Mouse (Mus musculus): ENCODE data around the gene Pmepa1. TPM values are rescaled to one million over a fixed set of nuclear protein-coding genes. Genes with fewer than 3 reads are reported as not detected.

The Pmepa1 gene
- polyA plus RNA-seq, 2 experiments from 2014 or later, result 10.4 to 12.7 TPM

DNA sequence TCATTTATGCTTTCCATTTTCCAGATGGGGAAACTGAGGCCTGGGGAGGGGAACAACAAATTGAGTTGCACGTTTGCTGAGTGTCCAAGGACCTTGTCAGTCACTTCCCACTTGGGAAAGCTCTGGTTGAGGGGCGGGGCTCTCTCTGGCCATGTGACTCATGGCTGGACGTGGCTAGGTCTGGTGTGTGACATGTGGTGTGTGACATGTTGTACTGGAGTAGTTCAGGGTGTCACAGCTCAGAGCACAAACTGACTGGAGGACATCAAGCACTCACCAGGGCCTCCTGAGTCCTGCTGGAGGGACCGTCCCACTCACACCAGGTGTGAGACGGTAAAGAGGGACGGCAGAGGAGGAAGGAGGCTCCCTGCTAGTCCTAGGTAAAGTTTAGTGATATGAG, 91.1 kb downstream of the Pmepa1 start:
- no peak for ATAC-seq

DNA sequence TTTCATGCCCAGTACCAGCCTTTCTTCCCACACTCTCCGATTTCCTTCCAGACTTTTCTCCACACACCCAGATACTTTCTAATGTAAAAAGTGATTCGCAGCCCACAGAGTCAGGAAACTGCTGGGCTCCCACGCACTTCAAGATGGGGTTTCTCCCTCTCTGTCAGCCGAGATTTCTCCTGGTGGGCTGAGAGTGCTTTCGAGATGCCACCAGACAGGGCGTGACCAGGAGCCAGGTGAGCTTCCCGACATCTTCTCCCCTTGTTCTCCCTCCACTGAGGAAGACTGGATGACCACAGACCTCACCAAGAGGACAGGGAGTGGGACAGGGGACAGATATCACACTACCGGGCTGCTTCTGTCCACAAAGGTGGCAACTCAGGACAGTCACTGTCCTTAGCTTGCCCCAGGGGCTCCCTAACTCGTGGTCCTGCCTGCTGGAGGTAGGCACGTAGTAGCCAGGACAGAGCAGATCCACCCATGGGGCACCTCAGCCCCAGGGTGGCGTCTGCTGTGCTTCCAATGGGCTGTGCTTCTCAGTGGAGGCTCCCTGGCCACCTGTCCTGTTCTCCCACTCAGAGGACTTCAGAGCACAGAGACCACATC, 91.8 kb downstream of the Pmepa1 start:
- ATAC-seq, result no peak

DNA sequence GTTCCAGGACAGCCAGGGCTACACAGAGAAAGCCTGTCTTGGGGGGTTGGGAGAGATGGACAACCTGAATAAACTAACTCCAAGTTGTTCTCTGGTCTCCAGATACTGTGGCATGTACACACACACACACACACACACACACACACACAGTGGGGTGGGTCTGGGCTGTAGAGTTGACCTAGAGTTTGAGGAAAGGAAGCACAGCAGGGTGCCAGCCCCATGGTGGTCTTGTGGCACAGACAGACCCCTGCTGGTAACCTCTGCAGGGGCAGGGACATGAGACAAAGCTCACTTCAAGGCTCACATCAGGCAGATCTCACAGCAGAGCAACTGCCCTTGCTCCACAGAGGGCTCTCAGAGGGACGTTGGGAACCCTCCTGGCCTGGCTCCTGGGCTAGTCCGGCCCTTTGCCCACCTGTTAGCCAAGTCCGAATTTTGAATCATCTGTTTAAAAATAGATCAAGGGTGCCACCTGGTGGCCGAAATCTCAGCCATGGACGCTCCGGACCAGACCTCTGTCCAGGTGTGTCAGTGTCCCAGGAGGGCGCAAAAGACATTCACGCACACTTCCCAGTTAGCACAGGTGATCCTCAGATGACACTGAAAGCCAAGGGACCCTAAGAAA, 92.4 kb downstream of the Pmepa1 start:
- no peak for ATAC-seq

DNA sequence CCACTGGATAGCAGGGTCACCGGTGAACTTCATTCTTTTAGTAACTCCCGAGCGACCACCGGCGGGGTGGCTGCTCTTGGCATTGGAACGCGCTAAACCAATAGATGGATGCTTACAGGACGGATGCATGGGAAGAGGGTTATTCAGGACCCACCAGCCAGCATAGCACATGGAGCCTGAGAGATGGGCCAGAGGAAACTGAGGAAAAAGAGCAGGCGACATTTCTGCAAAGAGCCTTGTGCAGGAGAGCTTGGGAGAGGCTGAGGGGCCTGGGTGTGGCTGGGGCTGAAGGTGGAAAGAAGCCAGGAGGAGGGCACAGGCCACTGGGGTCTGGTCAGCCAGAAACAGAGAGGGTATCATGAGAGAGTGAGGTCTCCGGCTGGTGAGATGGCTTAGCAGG, 93.0 kb downstream of the Pmepa1 start:
- no peak for ATAC-seq

DNA sequence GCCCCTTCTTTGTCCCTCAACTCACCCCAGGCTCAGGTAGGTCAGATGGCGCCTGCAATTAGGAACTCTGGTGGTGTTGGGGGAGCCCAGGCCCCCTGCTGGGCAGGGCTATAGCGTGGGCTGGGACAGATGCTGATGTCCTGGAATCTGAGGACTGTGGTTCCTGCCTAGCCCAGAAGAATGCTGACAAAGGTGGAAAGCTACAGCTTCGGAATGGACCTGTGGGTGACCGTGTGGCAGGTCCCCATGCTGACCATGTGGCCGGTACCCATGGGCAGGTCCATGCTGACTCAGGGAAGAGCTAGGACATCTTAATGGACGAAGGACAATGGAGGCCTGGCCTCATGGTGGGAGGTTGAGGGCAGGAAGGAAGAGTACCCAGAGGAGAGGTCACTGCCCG, 93.5 kb downstream of the Pmepa1 start:
- ATAC-seq, result no peak

DNA sequence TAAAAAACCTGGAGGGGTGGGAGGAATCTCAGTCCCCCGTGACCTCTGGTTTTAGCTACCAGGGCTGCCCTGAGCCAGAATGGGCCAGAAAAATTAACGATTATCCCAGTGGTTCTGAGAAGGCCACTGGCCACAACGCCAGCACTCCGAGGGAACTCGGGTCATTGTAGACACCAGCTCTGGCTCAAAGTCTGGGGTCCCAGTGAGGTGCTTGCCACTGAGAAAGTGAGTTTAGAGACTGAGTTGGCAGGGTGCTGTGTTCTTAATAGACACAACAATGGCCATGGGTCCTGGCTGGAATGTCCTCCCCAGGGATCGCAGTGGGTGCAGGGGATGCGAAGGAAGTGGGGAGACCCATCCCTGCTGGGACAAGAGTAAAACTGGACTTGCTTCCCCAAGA, 94.4 kb downstream of the Pmepa1 start:
- no peak for ATAC-seq

DNA sequence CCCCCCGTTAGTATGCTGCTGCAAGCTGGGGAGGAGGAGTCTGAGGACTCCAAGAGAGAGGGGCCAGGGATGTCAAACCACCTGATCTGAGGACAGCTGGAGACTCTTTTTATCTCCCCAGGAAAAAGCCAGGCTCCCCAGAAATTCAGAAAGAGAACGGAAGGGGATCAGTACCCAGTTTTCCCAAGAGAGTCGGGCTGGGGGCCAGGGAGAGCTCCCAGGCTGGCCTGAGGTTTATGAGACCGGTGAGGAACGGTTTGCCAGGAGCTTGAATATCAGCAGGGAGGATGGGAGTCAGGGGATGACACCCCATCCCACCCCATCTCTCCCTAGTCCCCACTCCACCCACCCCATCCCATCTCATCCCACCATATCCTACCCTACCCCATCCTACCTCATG, 94.8 kb downstream of the Pmepa1 start:
- no peak for ATAC-seq

DNA sequence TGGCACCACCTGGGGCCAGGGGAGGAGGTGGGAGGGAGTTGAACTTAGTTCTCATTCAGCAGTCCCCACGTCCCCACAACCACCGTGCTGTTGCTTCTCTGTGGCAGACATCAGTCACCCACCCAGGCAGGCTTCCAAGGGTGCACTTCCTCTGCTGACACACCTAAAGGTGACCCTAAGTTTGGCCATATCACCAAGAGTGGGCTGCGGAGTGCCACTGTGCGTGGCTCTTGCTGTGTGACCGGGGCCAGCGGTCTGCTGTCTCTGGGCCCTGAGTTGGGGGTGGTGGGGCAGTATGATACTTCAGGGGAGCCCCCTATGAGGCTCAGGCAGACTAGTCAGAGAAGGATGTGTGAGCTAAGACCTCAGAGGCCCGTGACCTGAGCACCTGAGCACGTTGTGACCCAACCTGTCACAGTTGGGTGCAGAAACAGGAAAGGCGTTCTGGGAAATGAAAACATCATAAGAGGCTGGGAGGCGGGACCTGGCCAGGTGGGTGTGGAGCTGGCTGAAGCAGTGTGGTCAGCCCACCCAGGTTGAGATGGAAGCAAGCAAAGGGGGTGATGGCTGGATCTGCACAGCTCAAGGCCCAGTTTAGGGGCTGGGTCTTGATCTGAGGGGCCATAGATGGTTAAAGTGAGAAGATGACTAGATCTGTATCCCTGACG, 95.5 kb downstream of the Pmepa1 start:
- no peak for ATAC-seq

DNA sequence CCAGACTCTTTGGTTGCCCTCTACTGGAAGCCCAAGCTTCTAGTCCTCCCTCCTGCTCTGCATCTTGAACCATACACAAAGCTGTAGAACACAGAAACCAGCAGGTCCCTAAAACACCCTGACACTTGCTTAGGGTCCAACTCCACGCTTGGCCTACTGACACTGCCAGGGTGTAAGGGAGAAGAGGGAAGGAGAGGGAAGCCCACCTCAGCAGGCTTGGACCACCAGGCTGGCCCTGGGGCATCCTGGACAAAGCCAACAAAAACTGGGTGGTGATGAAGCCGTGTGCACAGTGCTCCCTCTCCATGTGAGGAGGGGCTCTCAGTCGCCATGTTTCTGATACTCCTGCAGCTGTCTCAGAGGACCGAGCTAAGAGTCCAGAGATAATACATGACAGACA, 96.3 kb downstream of the Pmepa1 start:
- ATAC-seq, result no peak

DNA sequence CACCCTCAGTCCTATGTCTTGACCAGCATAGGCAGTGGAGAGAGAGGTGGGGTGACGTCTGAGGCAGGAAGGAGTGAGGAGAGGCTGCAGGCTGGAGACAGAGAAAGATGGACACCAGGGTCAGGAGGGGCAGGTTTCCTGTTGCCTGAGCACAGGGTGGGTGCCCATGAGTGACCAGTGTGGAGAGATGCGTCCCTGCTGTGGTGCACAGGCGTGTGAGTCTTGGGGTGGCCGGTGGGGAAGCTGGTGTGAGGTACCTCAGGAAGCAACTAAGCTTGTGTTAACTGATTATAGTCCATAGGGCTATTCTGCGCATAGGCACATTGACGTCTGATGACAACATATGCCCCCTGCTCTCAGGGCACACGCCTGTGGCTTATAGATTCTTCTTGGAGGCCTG, 97.3 kb downstream of the Pmepa1 start:
- no peak for ATAC-seq

DNA sequence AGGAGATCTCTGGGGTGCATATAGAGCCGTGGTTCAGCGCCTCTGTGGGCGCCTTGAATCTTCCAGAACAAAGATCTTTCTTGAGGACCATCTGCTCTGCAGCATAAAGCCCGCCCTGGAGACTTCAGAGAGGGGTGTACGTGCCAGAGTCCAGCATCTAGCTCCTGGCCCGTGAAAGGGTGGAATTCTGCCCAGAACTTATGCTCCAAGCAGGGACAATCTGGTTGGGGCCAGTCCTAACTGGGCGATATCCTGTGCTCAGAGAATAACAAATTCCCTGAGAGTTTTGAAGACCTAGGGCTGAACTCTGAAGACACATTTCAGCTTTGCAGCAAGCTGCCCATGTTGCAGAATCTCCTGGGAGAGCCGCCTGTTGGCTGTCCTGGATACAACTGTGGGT, 98.4 kb downstream of the Pmepa1 start:
- no peak for ATAC-seq

DNA sequence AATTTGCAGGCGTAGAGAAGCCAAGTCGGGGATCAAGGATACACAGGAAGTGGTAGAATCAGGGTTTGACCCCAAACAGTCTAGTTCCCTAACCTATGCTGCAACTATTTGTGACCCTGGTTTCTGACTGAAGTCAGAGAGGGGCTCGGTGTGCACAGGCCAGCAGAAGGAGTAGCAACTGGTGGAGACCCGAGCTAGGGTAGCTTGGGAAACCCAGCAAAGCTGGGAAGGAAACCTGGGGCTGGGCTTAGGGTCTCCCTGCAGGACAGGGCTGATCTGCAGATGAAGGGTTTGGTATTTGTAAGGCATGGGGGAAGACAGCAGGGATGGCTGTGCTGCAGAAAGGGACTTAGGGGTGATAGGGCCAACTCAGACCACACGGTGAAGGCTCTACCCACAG, 98.9 kb downstream of the Pmepa1 start:
- no peak for ATAC-seq

DNA sequence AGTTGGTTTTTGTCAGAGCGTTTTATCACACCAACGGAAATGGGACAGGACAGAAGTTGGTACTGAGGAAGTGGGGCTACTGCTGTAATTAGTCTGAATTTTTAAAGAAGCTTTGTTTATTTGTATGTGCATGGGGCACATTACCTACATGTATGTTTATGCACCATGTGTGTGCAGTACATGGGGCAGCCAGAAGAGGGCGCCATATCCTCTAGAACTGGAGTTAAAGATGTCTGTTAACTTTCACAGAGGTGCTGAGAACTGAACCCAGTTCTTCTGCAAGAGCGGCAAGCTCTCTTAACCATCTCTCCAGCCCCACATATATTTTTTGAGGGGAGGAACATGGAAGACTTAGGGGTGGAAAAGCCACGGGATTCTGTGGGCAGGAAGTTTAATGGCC, 100.6 kb downstream of the Pmepa1 start:
- no peak for ATAC-seq

DNA sequence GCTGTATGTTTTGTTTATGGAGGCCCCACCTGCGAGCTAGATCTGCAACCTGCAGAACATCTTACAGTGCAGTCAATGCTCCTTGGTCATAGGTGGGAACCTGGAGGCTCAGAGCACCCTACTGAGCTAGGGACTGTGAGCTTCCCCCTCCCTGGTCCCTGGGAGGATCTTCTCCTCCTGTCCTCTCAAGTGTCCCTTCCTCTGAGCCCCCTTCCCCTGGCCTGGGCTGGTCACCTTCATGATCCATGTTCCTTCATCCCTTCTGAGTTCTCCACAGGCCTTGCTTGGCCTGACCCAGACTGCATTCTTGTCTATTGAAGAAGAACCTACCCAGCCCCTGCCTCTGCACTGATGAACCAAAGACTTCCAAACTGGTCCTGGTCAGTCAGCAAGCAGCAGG, 101.8 kb downstream of the Pmepa1 start:
- no peak for ATAC-seq

Other genes with a start within 250 kb of the Pmepa1 start
- gene Ctcfl, start 157.0 kb downstream of the Pmepa1 start, polyA plus RNA-seq (2017; shearing (Covaris generic)), result not detected
- gene Pck1, start 123.5 kb downstream of the Pmepa1 start, polyA plus RNA-seq (2017; shearing (Covaris generic)), result not detected
- gene Zbp1, start 57.6 kb downstream of the Pmepa1 start, polyA plus RNA-seq (2017; shearing (Covaris generic)), result 100 to 1,000 TPM in 1 of 2 experiments, 10 to 100 TPM in 1; 85.2 to 140 TPM
- not detected for gene 1700021F07Rik, start 246.1 kb upstream of the Pmepa1 start, polyA plus RNA-seq (2017; shearing (Covaris generic))

Measured in CD4-positive, CD25-positive, alpha-beta regulatory T cell, adult 4 months (primary cell).